Mouse (Mus musculus): ENCODE results near the gene Bco1. TPM values are rescaled to one million over a fixed set of nuclear protein-coding genes. Genes with fewer than 3 reads are reported as not detected.

Gene Bco1
- total RNA-seq, 2 experiments from 2014 or later: not detected

GRCm38 (mm10) chr8:117097564-117098191 lies 2.0 kb downstream of the Bco1 start:
- Histone ChIP-seq H3K27ac (no peak overlapping the region), H3K4me3 (no peak overlapping the region)
- no peak for DNase-seq (ENCODE audit: extremely low spot score in 1 of 2, low spot score in 2 of 2)
- TF ChIP-seq CTCF (IDR thresholded peaks at IDR 0.05): no peak
- intact Hi-C loops (cut with DNase I): no loop called here

GRCm38 (mm10) chr8:117107533-117107932 lies 11.9 kb downstream of the Bco1 start:
- Histone ChIP-seq H3K4me3 (no peak overlapping the region), H3K27ac (no peak overlapping the region)
- TF ChIP-seq CTCF (IDR thresholded peaks at IDR 0.05): peak; percentile 85
- intact Hi-C loops (cut with DNase I): loop anchor here (10.0 kb wide), 1 partner anchor 467 kb away; no protein-coding TSS in a partner anchor
- peak; percentile 63 to 79 for DNase-seq (ENCODE audit: extremely low spot score in 1 of 2, low spot score in 2 of 2)

GRCm38 (mm10) chr8:117109018-117109711 lies 13.5 kb downstream of the Bco1 start:
- intact Hi-C loops (cut with DNase I): loop anchor here (2.0 to 10.0 kb wide), 2 partner anchors 362 to 466 kb away; no protein-coding TSS in a partner anchor
- H3K4me3 ChIP-seq: no peak overlapping the region
- TF ChIP-seq CTCF (IDR thresholded peaks at IDR 0.05): peak; percentile 45
- H3K27ac ChIP-seq: no peak overlapping the region
- no peak for DNase-seq (ENCODE audit: extremely low spot score in 1 of 2, low spot score in 2 of 2)

- peak; percentile 59 for TF ChIP-seq CTCF (IDR thresholded peaks at IDR 0.05)
- intact Hi-C loops (cut with DNase I): loop anchor here (2.0 to 10.0 kb wide), 2 partner anchors 361 to 465 kb away; no protein-coding TSS in a partner anchor
- DNase-seq (ENCODE audit: extremely low spot score in 1 of 2, low spot score in 2 of 2): peak in 1 of 2 experiments; percentile 44
- H3K4me3 ChIP-seq: 0 out of 2 replicates have a peak overlapping the region, but pooled peaks have one; percentile 7
- no peak overlapping the region for H3K27ac ChIP-seq
These were observed 14.2 kb downstream of the Bco1 start for GRCm38 (mm10) chr8:117109801-117110390.

- TF ChIP-seq CTCF (IDR thresholded peaks at IDR 0.05): no peak
- Histone ChIP-seq H3K4me3 (no peak overlapping the region), H3K27ac (no peak overlapping the region)
- DNase-seq (ENCODE audit: extremely low spot score in 1 of 2, low spot score in 2 of 2): no peak
- intact Hi-C loops (cut with DNase I): no loop called here
These were observed 16.0 kb downstream of the Bco1 start for GRCm38 (mm10) chr8:117111641-117112040.

GRCm38 (mm10) chr8:117112261-117112660 lies 16.6 kb downstream of the Bco1 start:
- intact Hi-C loops (cut with DNase I): no loop called here

GRCm38 (mm10) chr8:117115094-117115493 lies 19.4 kb downstream of the Bco1 start:
- intact Hi-C loops (cut with DNase I): no loop called here
- TF ChIP-seq CTCF (IDR thresholded peaks at IDR 0.05): no peak
- Histone ChIP-seq H3K4me3 (no peak overlapping the region), H3K27ac (no peak overlapping the region)
- no peak for DNase-seq (ENCODE audit: extremely low spot score in 1 of 2, low spot score in 2 of 2)

More at GRCm38 (mm10) chr8:117112261-117112660, 16.6 kb downstream of the Bco1 start:
- Histone ChIP-seq H3K4me3 (no peak overlapping the region), H3K27ac (no peak overlapping the region)
- DNase-seq (ENCODE audit: extremely low spot score in 1 of 2, low spot score in 2 of 2): no peak
- no peak for TF ChIP-seq CTCF (IDR thresholded peaks at IDR 0.05)

GRCm38 (mm10) chr8:117115676-117116446 lies 20.2 kb downstream of the Bco1 start:
- TF ChIP-seq CTCF (IDR thresholded peaks at IDR 0.05): no peak
- Histone ChIP-seq H3K27ac (no peak overlapping the region), H3K4me3 (no peak overlapping the region)
- intact Hi-C loops (cut with DNase I): no loop called here
- no peak for DNase-seq (ENCODE audit: extremely low spot score in 1 of 2, low spot score in 2 of 2)

- Histone ChIP-seq H3K27ac (no peak overlapping the region), H3K4me3 (no peak overlapping the region)
- TF ChIP-seq CTCF (IDR thresholded peaks at IDR 0.05): no peak
- DNase-seq (ENCODE audit: extremely low spot score in 1 of 2, low spot score in 2 of 2): no peak
- intact Hi-C loops (cut with DNase I): no loop called here
These were observed 20.9 kb downstream of the Bco1 start for GRCm38 (mm10) chr8:117116534-117116933.

- H3K27ac ChIP-seq: no peak overlapping the region
- no peak for DNase-seq (ENCODE audit: extremely low spot score in 1 of 2, low spot score in 2 of 2)
- TF ChIP-seq CTCF (IDR thresholded peaks at IDR 0.05): no peak
- intact Hi-C loops (cut with DNase I): no loop called here
- no peak overlapping the region for H3K4me3 ChIP-seq
These were observed 22.8 kb downstream of the Bco1 start for GRCm38 (mm10) chr8:117118409-117118808.

- Histone ChIP-seq H3K27ac (no peak overlapping the region), H3K4me3 (no peak overlapping the region)
- no peak for DNase-seq (ENCODE audit: extremely low spot score in 1 of 2, low spot score in 2 of 2)
- TF ChIP-seq CTCF (IDR thresholded peaks at IDR 0.05): no peak
- intact Hi-C loops (cut with DNase I): no loop called here
These were observed 25.6 kb downstream of the Bco1 start for GRCm38 (mm10) chr8:117121277-117121676.

All from left cerebral cortex, adult 2 months (tissue).